Mouse (Mus musculus) spleen, embryonic (tissue): ENCODE data around the gene Tmem106c.

Experiments
- CTCF ChIA-PET: fragments of 350-600 bp; sonication (Branson Sonifier 250); formaldehyde crosslinking; loops from one replicate; lab custom pipeline; 2022; lab: Charles Lee

The Tmem106c gene

GRCm38 (mm10) chr15:97999546-97999945 is 35.5 kb downstream of the Tmem106c start:
- CTCF ChIA-PET, result no interaction called here

- CTCF ChIA-PET, result no interaction called here
Measured at GRCm38 (mm10) chr15:97999991-98000390, 36.0 kb downstream of the Tmem106c start.

GRCm38 (mm10) chr15:98001321-98002112 is 37.5 kb downstream of the Tmem106c start:
- CTCF ChIA-PET, result no interaction called here

GRCm38 (mm10) chr15:98002113-98002990 is 38.4 kb downstream of the Tmem106c start:
- CTCF ChIA-PET, result interaction anchor here (0.6 kb wide), 1 partner anchor 1658 kb away, joined by 7 read pairs; no protein-coding TSS in a partner anchor

- CTCF ChIA-PET, result no interaction called here
Measured at GRCm38 (mm10) chr15:98002991-98003821, 39.2 kb downstream of the Tmem106c start.

GRCm38 (mm10) chr15:98003822-98004739 is 40.1 kb downstream of the Tmem106c start, which contains the start of gene Col2a1:
TSS of gene Col2a1 (minus strand) at chr15:98004695.
- CTCF ChIA-PET, result no interaction called here

- CTCF ChIA-PET, result no interaction called here
Measured at GRCm38 (mm10) chr15:98004740-98005159, 40.8 kb downstream of the Tmem106c start.

GRCm38 (mm10) chr15:98005181-98005580 is 41.2 kb downstream of the Tmem106c start:
- CTCF ChIA-PET, result no interaction called here

GRCm38 (mm10) chr15:98012810-98013209 is 48.8 kb downstream of the Tmem106c start:
- CTCF ChIA-PET, result no interaction called here

GRCm38 (mm10) chr15:98017925-98018324 is 53.9 kb downstream of the Tmem106c start:
- CTCF ChIA-PET, result no interaction called here

- CTCF ChIA-PET, result no interaction called here
Measured at GRCm38 (mm10) chr15:98019047-98019446, 55.0 kb downstream of the Tmem106c start.
